Mouse (Mus musculus) megakaryocyte-erythroid progenitor cell, adult 5-6 weeks (primary cell): ENCODE data around the gene Plcb3. TPM values are rescaled to one million over a fixed set of nuclear protein-coding genes. Genes with fewer than 3 reads are reported as not detected.

Experiments used
- ATAC-seq: replicated peaks from 2 replicates; pipeline ENCODE4 v1.8.0; 2016; ENCODE audit warnings: mild to moderate bottlenecking, inconsistent platforms; ENCODE audit not compliant: severe bottlenecking, poor library complexity, low FRiP score, low TSS enrichment
- total RNA-seq, 2 experiments: library from RNA; stranded (forward) in 1 of 2; stranded (reverse) in 1 of 2; fragments of 200-1000, 215-1000 nt in 1 of 2; fragments of >200 nt in 1 of 2; fragmentation: Nextera tagmentation in 1 of 2; gene quantifications; 2 replicates each; pipeline ENCODE4 v1.2.3; 2014 to 2017

The Plcb3 gene
- total RNA-seq, 2 experiments from 2014 or later, result 4.3 to 18.6 TPM

GRCm38 (mm10) chr19:6909507-6910289 is 66.6 kb downstream of the Plcb3 start, which contains the start of the genes Trmt112 and Prdx5:
Gene Trmt112 (plus strand): TSS chr19:6909698.
Gene Prdx5 (minus strand): TSS chr19:6910106.
- ATAC-seq, result peak; percentile 88

- ATAC-seq, result no peak
These were observed 67.2 kb downstream of the Plcb3 start for GRCm38 (mm10) chr19:6909021-6909420.

DNA sequence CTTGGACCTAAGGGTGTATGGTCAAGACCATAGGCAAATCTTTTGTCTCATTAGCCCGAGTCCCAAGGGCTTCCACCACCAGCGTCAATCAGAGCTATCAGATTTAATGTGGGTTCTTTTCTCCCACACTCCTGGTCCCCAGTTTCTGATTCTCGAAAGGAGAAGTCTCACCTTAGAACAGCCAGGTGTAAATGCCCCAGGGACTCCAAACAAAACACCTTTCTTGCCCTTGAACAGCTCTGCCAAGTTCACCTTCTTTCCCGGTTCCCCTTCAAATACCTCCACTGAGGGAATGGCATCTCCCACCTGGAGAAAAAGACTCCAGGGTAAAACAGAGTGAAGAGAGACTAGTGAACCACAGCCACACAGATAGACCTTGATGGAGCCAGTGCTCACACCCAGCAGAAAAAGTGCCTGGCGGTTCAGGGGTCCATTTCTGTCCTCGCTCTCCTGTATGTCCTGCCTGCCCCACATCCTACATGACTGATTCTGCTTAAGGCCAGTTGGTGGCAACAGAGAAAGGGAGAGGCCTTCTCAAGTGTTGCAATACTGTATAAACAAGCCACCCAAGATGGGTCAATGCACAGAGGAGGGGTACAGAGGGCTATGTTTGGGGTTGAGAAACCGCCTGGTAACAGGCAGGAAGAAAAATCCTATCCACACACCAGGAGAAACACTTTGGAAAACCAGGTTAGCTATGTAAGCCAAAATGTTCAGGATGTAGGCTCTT is 68.3 kb downstream of the Plcb3 start:
- no peak for ATAC-seq

DNA sequence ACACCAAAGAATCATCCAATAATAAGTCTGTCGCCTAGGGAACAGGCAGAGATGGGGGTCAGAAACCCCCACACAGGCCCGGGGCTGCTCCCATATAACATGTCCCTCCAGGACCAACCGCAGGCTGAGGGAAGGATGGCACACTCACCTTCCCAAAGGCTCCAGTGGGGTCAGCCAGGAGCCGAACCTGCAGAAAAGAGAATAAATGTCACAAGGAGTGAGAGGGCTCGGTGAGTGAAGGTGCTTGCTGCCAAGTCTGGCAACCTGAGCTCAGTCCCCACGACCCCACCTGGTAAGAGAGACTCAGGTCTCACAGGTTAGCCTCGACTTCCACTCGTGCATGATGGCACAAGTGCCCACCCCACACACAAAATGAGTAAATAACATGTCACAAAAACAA is 69.2 kb downstream of the Plcb3 start:
- no peak for ATAC-seq

DNA sequence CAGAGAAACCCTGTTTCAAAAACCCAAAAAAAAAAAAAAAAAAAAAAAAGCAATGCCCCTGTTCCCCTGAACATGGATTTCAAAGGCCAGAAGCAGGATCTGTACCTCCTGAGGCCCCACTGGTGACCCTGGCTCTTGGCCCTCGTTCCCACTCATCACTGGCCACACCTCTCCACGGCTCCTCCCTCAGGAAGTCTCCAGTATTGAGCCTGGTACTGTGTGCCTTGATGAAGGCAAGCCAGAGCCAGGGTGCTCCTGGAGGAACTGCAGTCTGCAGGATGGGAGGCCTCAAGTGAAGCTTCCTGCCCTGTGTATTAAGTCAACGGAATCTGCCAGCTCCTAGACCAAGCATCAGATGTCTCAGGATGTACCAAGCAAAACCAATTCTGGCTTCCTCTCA is 70.1 kb downstream of the Plcb3 start:
- ATAC-seq, result no peak

DNA sequence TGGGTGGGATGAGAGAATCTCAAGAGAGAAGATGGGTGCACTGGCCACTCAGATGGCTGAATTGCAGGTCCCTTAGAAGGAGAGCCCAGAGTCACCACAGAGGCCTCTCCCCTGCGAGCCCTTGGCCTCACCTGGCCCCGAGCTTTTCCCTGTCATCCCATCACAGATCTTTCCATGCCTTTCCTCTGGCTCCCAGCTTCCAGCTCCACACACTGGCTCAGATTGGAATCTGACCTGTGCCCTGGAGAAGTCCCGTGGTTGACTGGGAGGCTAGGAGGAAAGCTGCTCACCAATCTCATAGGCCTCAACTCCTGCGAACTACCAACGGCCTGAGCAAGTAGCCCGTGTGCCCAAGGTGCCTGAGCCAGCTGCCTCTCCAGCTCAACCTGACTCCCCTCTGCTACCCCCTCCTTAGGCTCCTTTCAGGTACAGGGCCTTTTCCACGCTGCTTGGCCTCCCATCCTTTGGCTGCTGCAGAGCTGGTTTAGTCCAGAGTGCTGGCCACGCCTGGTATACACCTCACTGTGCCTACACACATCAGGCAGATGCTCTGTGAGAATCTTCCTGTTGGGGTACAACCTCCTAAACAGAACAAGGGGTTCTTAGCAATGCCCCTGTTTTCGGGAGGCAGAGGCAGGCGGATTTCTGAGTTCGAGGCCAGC is 70.6 kb downstream of the Plcb3 start:
- ATAC-seq, result no peak

DNA sequence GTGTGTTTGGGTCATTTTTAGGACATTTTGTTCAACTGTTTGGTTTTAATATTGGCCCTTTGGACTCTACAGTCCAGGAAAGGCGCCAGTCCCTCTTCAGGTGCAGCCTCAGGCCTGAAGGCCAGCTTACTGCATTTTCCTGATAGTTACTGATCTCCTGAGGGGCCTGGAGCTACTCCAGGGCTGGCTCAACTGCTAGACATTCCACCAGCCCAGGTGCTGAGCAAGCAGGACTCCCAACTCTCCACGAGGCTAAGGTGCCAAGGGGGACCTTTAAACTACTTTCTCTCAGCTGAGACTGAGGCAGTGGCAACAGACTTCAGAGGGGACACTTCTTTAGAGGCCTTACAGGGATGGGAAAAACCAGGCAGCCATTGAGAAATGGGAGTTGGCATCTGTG is 71.4 kb downstream of the Plcb3 start:
- ATAC-seq, result no peak

DNA sequence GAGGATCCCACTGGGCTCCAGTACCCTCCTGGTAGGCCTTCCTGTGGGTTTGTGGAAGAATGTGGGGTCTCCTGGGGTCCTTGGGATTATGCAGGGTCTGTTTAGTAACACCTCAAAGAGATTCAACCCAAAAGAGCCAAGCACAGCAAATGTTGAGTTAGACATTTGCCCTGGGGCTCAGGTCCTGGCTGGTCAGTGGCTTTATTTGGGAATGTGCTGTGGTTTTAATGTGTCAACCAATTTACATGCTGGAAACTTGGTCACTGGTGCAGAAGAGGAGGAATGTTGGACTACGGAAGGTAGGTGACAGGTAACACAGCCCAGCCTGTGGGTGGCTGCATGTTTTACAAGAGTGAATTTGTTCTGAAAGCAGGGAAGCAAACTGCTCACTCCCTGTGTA is 73.2 kb downstream of the Plcb3 start:
- ATAC-seq, result no peak

Other genes with a start within 250 kb of the Plcb3 start
- 7.3 and 9.4 TPM in 2 replicates for gene Rps6ka4, start 135.8 kb downstream of the Plcb3 start, total RNA-seq (2014; fragmentation: Nextera tagmentation)
- 5.4 and 10.2 TPM in 2 replicates for gene Rps6ka4, start 135.8 kb downstream of the Plcb3 start, total RNA-seq (2017)
- gene Ccdc88b, start 118.3 kb downstream of the Plcb3 start, total RNA-seq (2014; fragmentation: Nextera tagmentation), result 10.1 and 17.8 TPM in 2 replicates
- 14.9 and 17.8 TPM in 2 replicates for gene Ccdc88b, start 118.3 kb downstream of the Plcb3 start, total RNA-seq (2017)
- gene Trmt112, start 66.8 kb downstream of the Plcb3 start, total RNA-seq (2014; fragmentation: Nextera tagmentation), result 185 and 221 TPM in 2 replicates
- gene Trmt112, start 66.8 kb downstream of the Plcb3 start, total RNA-seq (2017), result 235 and 364 TPM in 2 replicates
- 76.5 and 87.1 TPM in 2 replicates for gene Prdx5, start 66.4 kb downstream of the Plcb3 start, total RNA-seq (2014; fragmentation: Nextera tagmentation)
- 101 and 126 TPM in 2 replicates for gene Prdx5, start 66.4 kb downstream of the Plcb3 start, total RNA-seq (2017)
- 14.1 and 18.9 TPM in 2 replicates for gene Esrra, start 54.7 kb downstream of the Plcb3 start, total RNA-seq (2014; fragmentation: Nextera tagmentation)
- gene Esrra, start 54.7 kb downstream of the Plcb3 start, total RNA-seq (2017), result 10.8 and 18.4 TPM in 2 replicates
- not detected in 2 replicates for gene Catsperz, start 51.1 kb downstream of the Plcb3 start, total RNA-seq (2014; fragmentation: Nextera tagmentation)
- gene Catsperz, start 51.1 kb downstream of the Plcb3 start, total RNA-seq (2017), result not detected in 2 replicates
- not detected in 2 replicates for gene Kcnk4, start 42.0 kb downstream of the Plcb3 start, total RNA-seq (2014; fragmentation: Nextera tagmentation)
- gene Kcnk4, start 42.0 kb downstream of the Plcb3 start, total RNA-seq (2017), result not detected in 2 replicates
- 17.5 and 20.6 TPM in 2 replicates for gene Bad, start 34.6 kb downstream of the Plcb3 start, total RNA-seq (2014; fragmentation: Nextera tagmentation)
- gene Bad, start 34.6 kb downstream of the Plcb3 start, total RNA-seq (2017), result 29.0 and 39.2 TPM in 2 replicates
- 8.0 and 16.1 TPM in 2 replicates for gene Gpr137, start 34.0 kb downstream of the Plcb3 start, total RNA-seq (2014; fragmentation: Nextera tagmentation)
- gene Gpr137, start 34.0 kb downstream of the Plcb3 start, total RNA-seq (2017), result 7.0 and 15.7 TPM in 2 replicates
- 316 and 412 TPM in 2 replicates for gene Ppp1r14b, start 1.5 kb downstream of the Plcb3 start, total RNA-seq (2014; fragmentation: Nextera tagmentation)
- gene Ppp1r14b, start 1.5 kb downstream of the Plcb3 start, total RNA-seq (2017), result 174 and 192 TPM in 2 replicates
- gene Fkbp2, start 4.0 kb upstream of the Plcb3 start, total RNA-seq (2014; fragmentation: Nextera tagmentation), result 63.5 and 120 TPM in 2 replicates
- 72.8 and 85.4 TPM in 2 replicates for gene Fkbp2, start 4.0 kb upstream of the Plcb3 start, total RNA-seq (2017)
- gene Vegfb, start 11.2 kb upstream of the Plcb3 start, total RNA-seq (2014; fragmentation: Nextera tagmentation), result 56.3 and 71.4 TPM in 2 replicates
- 13.2 and 16.9 TPM in 2 replicates for gene Vegfb, start 11.2 kb upstream of the Plcb3 start, total RNA-seq (2017)
- gene Dnajc4, start 16.1 kb upstream of the Plcb3 start, total RNA-seq (2014; fragmentation: Nextera tagmentation), result 15.0 and 17.0 TPM in 2 replicates
- gene Dnajc4, start 16.1 kb upstream of the Plcb3 start, total RNA-seq (2017), result 8.5 and 11.5 TPM in 2 replicates
- gene Nudt22, start 19.6 kb upstream of the Plcb3 start, total RNA-seq (2014; fragmentation: Nextera tagmentation), result 11.1 TPM in 2 replicates
- 5.4 and 6.5 TPM in 2 replicates for gene Nudt22, start 19.6 kb upstream of the Plcb3 start, total RNA-seq (2017)
- gene Trpt1, start 19.7 kb upstream of the Plcb3 start, total RNA-seq (2014; fragmentation: Nextera tagmentation), result 0.57 and 1.9 TPM in 2 replicates
- gene Trpt1, start 19.7 kb upstream of the Plcb3 start, total RNA-seq (2017), result 3.4 TPM in 1 of 2 replicates, not detected in the other
- gene Fermt3, start 43.0 kb upstream of the Plcb3 start, total RNA-seq (2014; fragmentation: Nextera tagmentation), result 151 and 153 TPM in 2 replicates
- gene Fermt3, start 43.0 kb upstream of the Plcb3 start, total RNA-seq (2017), result 220 and 247 TPM in 2 replicates
- gene Stip1, start 63.5 kb upstream of the Plcb3 start, total RNA-seq (2014; fragmentation: Nextera tagmentation), result 183 and 212 TPM in 2 replicates
- gene Stip1, start 63.5 kb upstream of the Plcb3 start, total RNA-seq (2017), result 309 and 310 TPM in 2 replicates
- gene Macrod1, start 80.3 kb upstream of the Plcb3 start, total RNA-seq (2014; fragmentation: Nextera tagmentation), result 19.1 and 25.9 TPM in 2 replicates
- 6.1 and 10.3 TPM in 2 replicates for gene Macrod1, start 80.3 kb upstream of the Plcb3 start, total RNA-seq (2017)
- gene Flrt1, start 129.3 kb upstream of the Plcb3 start, total RNA-seq (2014; fragmentation: Nextera tagmentation), result not detected in 2 replicates
- gene Flrt1, start 129.3 kb upstream of the Plcb3 start, total RNA-seq (2017), result not detected in 2 replicates
- gene Otub1, start 229.8 kb upstream of the Plcb3 start, total RNA-seq (2014; fragmentation: Nextera tagmentation), result 51.9 and 60.3 TPM in 2 replicates
- 59.8 and 81.4 TPM in 2 replicates for gene Otub1, start 229.8 kb upstream of the Plcb3 start, total RNA-seq (2017)
- gene Cox8a, start 241.1 kb upstream of the Plcb3 start, total RNA-seq (2014; fragmentation: Nextera tagmentation), result 777 and 822 TPM in 2 replicates
- gene Cox8a, start 241.1 kb upstream of the Plcb3 start, total RNA-seq (2017), result 576 and 680 TPM in 2 replicates